Mouse (Mus musculus): ENCODE results near the gene Vamp5.

Gene Vamp5

GRCm38 (mm10) chr6:72346261-72346660, 34.0 kb downstream of the Vamp5 start:
- DNase-seq (ENCODE audit: low spot score in 2 of 2): no peak

DNA sequence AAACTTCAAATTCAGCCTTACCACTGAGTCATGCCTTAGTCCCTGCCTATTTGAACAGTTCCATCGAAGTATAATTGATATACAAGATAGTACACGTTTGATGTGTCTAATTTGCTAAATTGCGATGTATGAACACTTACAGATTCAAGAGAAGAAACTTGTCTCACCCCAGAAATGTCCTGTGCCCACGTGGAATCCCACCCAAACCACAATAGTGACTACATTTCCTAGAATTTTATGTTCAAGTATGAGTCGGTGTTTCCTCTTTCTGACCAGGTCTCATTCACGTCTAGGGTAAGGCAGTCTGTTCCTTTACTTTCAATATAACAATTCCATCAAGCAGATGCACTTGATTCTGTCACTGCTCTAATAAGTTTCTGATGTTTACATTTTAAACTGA, 34.6 kb downstream of the Vamp5 start:
- no peak for DNase-seq (ENCODE audit: low spot score in 2 of 2)

DNA sequence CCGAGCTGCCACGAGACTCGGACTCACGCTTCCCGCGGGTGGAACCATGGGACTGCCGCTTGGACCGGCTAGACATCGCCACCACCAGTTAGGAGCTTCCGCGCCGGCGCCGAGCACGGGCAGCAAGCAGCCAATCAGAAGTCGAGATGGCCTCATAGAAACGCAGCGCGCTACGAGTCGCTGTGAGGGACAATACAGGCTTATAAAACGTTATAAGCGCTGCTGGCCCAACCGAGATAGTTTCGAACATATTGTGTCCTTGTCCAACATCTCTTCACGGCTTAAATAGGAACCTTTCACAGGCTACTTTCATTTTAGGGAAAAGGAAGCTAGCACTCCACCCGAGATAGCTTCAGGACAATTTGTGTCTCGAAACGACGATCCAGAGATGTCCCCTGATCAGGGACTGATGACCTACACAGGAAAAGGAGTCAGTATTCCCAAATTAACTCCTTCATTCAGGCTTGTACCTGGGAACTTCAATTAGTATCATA, 35.1 kb downstream of the Vamp5 start, which contains the start of gene Usp39:
TSS of gene Usp39 (minus strand) at position 111 of the 494 bp plus-strand sequence.
- DNase-seq (ENCODE audit: low spot score in 2 of 2): peak; percentile 89 to 93

DNA sequence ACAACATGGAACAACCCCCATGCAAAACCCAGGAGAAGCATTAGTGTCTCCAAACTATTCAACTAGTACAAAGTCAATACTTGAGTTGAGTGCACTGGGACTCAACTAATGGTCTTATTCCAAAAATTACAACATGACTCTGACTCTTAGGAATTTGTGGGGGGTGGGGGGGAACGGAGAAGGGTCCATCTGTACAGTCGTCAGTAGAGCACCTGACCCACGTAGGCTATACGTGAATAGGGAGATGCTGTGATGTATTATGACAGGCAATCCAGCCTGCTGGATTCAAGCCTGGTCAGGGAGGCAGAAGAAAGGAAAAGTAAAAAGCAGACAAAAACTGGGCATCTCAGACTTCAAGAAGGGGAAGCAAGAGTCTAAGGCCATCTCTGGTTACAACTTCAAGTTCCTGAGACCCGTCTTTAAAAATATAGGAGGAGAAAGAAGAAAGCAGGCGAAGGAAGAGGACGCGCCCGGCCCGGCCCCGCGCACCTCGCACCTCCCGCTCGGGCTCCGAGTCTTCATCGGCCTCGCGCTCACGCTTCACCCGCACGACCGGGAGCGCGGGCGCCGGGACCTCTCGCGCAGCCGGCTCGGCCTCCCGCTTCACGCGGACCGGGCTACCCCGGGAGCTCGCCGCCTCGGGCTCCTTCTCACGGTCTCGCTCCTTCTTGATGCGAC, 35.7 kb downstream of the Vamp5 start:
- no peak for DNase-seq (ENCODE audit: low spot score in 2 of 2)

DNA sequence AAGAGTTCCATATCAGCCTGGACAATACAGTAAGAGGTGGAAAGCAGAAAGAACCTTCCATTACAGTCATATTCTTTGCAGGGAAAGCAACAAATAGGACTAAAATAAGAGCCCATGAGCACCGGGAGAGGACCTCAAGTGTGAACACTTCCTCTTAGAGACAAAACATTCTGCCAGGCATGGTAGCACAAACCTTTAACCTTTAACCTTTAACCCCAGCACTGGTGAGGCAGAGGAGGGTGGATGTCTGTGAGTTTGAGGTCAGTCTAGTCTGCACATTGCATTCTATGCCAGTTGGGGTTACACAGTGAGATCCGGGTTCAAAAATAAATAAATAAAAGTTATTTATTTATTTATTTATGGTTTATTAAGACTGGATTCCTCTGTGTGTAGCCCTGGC, 39.8 kb downstream of the Vamp5 start:
- DNase-seq (ENCODE audit: low spot score in 2 of 2): no peak

DNA sequence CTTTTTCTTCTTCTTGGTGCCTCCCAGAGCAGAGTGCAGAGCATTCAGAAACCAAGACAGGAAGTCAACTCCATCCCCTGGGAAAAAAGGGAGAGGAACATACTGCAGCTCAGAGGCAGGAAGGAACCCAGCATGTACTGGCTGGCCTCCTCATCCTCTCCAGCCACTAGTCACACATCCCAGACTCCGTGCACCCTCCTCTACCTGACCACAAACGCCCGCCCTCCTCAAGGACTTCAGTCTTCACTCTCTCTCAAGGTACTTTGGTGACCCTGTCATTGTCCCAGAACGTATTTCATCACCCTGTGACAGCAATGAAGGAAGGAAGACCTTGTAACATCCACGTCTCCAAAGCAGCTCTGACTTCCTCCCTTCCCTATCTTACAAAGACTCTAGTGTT, 47.2 kb downstream of the Vamp5 start:
- DNase-seq (ENCODE audit: low spot score in 2 of 2): no peak

DNA sequence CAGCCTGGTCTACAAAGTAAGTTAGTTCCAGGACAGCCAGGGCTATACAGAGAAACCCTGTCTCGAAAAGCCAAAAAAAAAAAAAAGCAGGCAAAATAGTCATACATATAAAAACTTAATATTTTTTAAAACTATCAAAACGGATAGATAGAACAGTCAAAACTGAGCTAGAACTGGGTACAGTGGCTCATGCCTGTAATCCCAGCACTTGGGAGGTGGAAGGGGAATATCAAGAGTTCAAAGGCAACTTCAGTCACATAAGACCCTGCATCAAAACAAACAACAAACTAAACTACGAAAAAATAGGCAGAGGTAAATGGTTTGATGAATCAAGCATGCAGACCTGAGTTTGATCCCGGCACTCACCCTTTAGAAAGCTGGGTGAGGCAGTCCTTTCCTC, 50.1 kb downstream of the Vamp5 start:
- no peak for DNase-seq (ENCODE audit: low spot score in 2 of 2)

- no peak for DNase-seq (ENCODE audit: low spot score in 2 of 2)
Measured at GRCm38 (mm10) chr6:72329019-72329418, 51.2 kb downstream of the Vamp5 start.

DNA sequence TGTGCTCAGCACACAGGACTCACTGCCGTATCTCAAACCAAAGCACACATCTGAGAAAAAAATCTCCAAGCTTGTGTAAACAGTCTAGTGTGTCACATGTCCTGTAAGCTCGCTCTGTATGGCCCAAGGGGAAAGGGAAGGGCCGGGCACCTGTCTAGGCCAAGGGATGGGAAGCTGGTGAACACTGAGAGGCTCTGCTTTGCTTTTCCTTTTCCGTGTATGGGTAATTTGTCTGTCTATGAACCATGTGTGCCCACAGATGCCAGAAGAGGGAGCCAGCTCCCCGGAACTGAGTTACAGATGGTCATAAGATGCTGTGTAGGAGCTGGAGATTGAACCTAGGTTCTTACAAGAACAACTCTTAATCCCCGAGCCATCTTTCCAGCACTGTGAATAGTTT, 54.0 kb downstream of the Vamp5 start:
- DNase-seq (ENCODE audit: low spot score in 2 of 2): peak in 1 of 2 experiments; percentile 24

DNA sequence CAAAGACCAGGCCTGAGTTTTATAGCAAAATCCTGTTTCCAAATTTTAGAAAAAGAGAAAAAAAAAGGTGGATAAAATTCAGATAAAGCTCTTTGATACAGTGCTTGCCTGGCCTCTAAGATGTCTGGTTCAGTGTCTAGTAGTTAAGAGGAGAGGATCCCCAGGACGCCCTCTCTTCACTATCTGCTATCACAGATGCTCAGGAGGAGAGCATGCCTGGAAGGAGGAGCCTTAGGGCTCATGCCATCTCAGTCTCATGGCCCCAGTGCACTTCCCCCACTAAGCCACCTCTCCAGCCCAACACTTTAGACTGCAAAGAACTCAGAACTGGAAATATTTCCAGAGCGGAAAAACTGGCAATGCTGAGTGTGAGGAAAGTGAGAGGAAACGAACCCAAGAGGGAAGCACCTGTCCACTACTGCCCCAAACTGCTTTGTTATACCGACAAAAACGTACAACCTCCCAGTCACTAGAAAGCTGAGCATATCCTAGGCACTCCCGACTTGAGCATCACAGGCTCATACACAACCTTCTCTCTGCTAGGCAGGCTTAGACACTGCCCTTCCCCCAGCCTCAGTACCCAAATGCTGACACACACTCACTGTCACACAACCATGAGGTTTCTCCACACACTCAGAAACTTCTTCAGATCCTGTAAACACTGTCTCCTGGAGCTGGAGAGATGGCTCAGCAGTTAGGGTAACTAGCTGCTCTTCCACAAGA, 56.3 kb downstream of the Vamp5 start:
- no peak for DNase-seq (ENCODE audit: low spot score in 2 of 2)

- DNase-seq (ENCODE audit: low spot score in 2 of 2): no peak
Measured at GRCm38 (mm10) chr6:72322936-72323335, 57.3 kb downstream of the Vamp5 start.

GRCm38 (mm10) chr6:72319019-72319418, 61.2 kb downstream of the Vamp5 start:
- DNase-seq (ENCODE audit: low spot score in 2 of 2): peak in 1 of 2 experiments; percentile 18
